Mouse (Mus musculus) hindbrain, postnatal 0 days (tissue): Measurements from ENCODE around the gene Uqcrq. TPM values are rescaled to one million over a fixed set of nuclear protein-coding genes. Genes with fewer than 3 reads are reported as not detected.
A peak's percentile ranks its signal among the peaks of the same experiment; 100 is the strongest.

Experiments
- ATAC-seq: fragments of 200-750 bp; cut with Nextera tagmentation; 2 replicates; pipeline ENCODE4 v1.8.0; 2017; ENCODE audit warnings: mild to moderate bottlenecking, moderate TSS enrichment, moderate library complexity
- DNase-seq: peaks from one replicate; pipeline ENCODE4 v3.0.0-alpha.2; 2015; ENCODE audit warnings: low spot score
- H3K27ac ChIP-seq: fragments of 300-500 bp; sonication (generic); 2 replicates; pipeline ENCODE4 v1.5.1; 2014; ENCODE audit warnings: mild to moderate bottlenecking
- H3K27me3 ChIP-seq: fragments of 300-500 bp; sonication (generic); 2 replicates; pipeline ENCODE4 v1.6.1; 2014; ENCODE audit warnings: low read length, mixed read lengths; ENCODE audit not compliant: insufficient read depth
- H3K36me3 ChIP-seq: fragments of 300-500 bp; sonication (generic); 2 replicates; pipeline ENCODE4 v1.6.1; 2014; ENCODE audit warnings: low read length, mixed read lengths; ENCODE audit not compliant: insufficient read depth
- H3K4me1 ChIP-seq: fragments of 300-500 bp; sonication (generic); 2 replicates; pipeline ENCODE4 v1.6.1; 2014; ENCODE audit warnings: antibody characterized with exemption, low read length, mixed read lengths; ENCODE audit not compliant: insufficient read depth
- H3K4me2 ChIP-seq: fragments of 300-500 bp; sonication (generic); 2 replicates; pipeline ENCODE4 v1.6.1; 2014; ENCODE audit warnings: low read depth, mild to moderate bottlenecking, low read length, moderate library complexity, mixed read lengths
- H3K4me3 ChIP-seq: fragments of 300-500 bp; sonication (generic); 2 replicates; pipeline ENCODE4 v1.5.1; 2014; ENCODE audit warnings: low read length
- H3K9ac ChIP-seq: fragments of 300-500 bp; sonication (generic); replicated peaks from 2 replicates; pipeline ENCODE4 v1.6.1; 2014; ENCODE audit warnings: mild to moderate bottlenecking, low read length, moderate library complexity, mixed read lengths
- H3K9me3 ChIP-seq: fragments of 300-500 bp; sonication (generic); 2 replicates; pipeline ENCODE4 v1.6.1; 2016; ENCODE audit warnings: low read length, mixed read lengths
- CTCF ChIP-seq: IDR thresholded peaks from 2 replicates; pipeline ENCODE4 v1.5.1; 2016; ENCODE audit warnings: antibody characterized with exemption, control low read depth, low read depth
- WGBS: fragments of 180-500 bp; shearing (Covaris S2); extraction: QIAGEN DNeasy Blood & Tissue Kit; methylation state at CpG from one replicate; pipeline ENCODE4 v1.1.7; 2014; 5-methylcytosine and 5-hydroxymethylcytosine counted together
- polyA plus RNA-seq: library from polyadenylated mRNA; unstranded; fragments of >200 nt; fragmentation: Nextera tagmentation; extraction: Ambion mirVana; gene quantifications from 2 replicates; pipeline ENCODE4 v1.2.1, GENCODE M21; 2015
- total RNA-seq: library from RNA; depleted of rRNA; stranded (reverse); fragments of >200 nt; gene quantifications from 2 replicates; pipeline ENCODE4 v1.2.3, GENCODE M21; 2014

The Uqcrq gene
- total and polyA plus RNA-seq, 2 experiments from 2014 or later = 20.4 to 1,041 TPM

GRCm38 (mm10) chr11:53460192-53460591, 29.6 kb upstream of the Uqcrq start:
- no peaks in the 10 kb centered on the region for H3K36me3 ChIP-seq
- TF ChIP-seq CTCF = no peak
- H3K4me2 ChIP-seq = no peak overlapping the region
- 80% methylated on average over 3 of the region's 3 CpGs for WGBS
- H3K4me3 ChIP-seq = no peak overlapping the region
- H3K9me3 ChIP-seq = no peaks in the 10 kb centered on the region
- H3K27ac ChIP-seq = no peak overlapping the region
- ATAC-seq (no peak), DNase-seq (no peak)
- no peaks in the 10 kb centered on the region for H3K4me1 ChIP-seq
- H3K9ac ChIP-seq = no peak overlapping the region
- H3K27me3 ChIP-seq = peaks cover 37% of the 10 kb centered on the region

- Histone ChIP-seq H3K27ac (no peak overlapping the region), H3K27me3 (peaks cover 27% of the 10 kb centered on the region; the same call in 1 of the 2 replicates), H3K9ac (no peak overlapping the region), H3K36me3 (no peaks in the 10 kb centered on the region), H3K4me1 (no peaks in the 10 kb centered on the region), H3K4me3 (no peak overlapping the region), H3K4me2 (no peak overlapping the region), H3K9me3 (no peaks in the 10 kb centered on the region)
- 58% methylated on average over 3 of the region's 3 CpGs for WGBS
- ATAC-seq = no peak
- no peak for TF ChIP-seq CTCF
- DNase-seq = no peak
Measured at GRCm38 (mm10) chr11:53458996-53459395, 28.4 kb upstream of the Uqcrq start.

- Histone ChIP-seq H3K9ac (peak overlapping the region; percentile 49), H3K27me3 (peaks cover 19% of the 10 kb centered on the region; the same call in 1 of the 2 replicates), H3K4me3 (peak overlapping the region; percentile 38), H3K4me1 (no peaks in the 10 kb centered on the region), H3K4me2 (peak overlapping the region; percentile 60), H3K27ac (no peak overlapping the region), H3K36me3 (no peaks in the 10 kb centered on the region), H3K9me3 (no peaks in the 10 kb centered on the region)
- WGBS = 8% methylated on average over 28 of the region's 29 CpGs
- no peak for TF ChIP-seq CTCF
- ATAC-seq (peak; percentile 48; the same call in 1 of the 2 replicates), DNase-seq (no peak)
Measured at GRCm38 (mm10) chr11:53457372-53457954, 26.8 kb upstream of the Uqcrq start.

- H3K4me1 ChIP-seq = no peaks in the 10 kb centered on the region
- H3K4me3 ChIP-seq = peak within 1 kb of the TSS; percentile 38
- no peaks in the 10 kb centered on the region for H3K36me3 ChIP-seq
- no peaks in the 10 kb centered on the region for H3K9me3 ChIP-seq
- ATAC-seq = peak; percentile 43; the same call in 1 of the 2 replicates
- H3K27ac ChIP-seq = no peak within 1 kb of the TSS
- peak within 1 kb of the TSS; percentile 49 for H3K9ac ChIP-seq
- TF ChIP-seq CTCF = peak; percentile 51
- H3K27me3 ChIP-seq = peaks cover 17% of the 10 kb centered on the region; the same call in 1 of the 2 replicates
- peak within 1 kb of the TSS; percentile 60 for H3K4me2 ChIP-seq
- WGBS = 3% methylated on average over 42 of the region's 42 CpGs
- peak; percentile 53 for DNase-seq
Measured at GRCm38 (mm10) chr11:53456474-53457371, 26.1 kb upstream of the Uqcrq start, which contains the start of the genes Gm10447 and Shroom1. Gene Gm10447, minus strand, starts transcription at chr11:53457110. Gene Shroom1, plus strand, starts transcription at chr11:53457205.

- no peaks in the 10 kb centered on the region for H3K4me1 ChIP-seq
- no peak for DNase-seq
- TF ChIP-seq CTCF = no peak
- H3K27ac ChIP-seq = no peak overlapping the region
- no peak overlapping the region for H3K9ac ChIP-seq
- ATAC-seq = no peak
- 82% methylated on average over 5 of the region's 5 CpGs for WGBS
- H3K4me2 ChIP-seq = no peak overlapping the region
- H3K36me3 ChIP-seq = no peaks in the 10 kb centered on the region
- H3K27me3 ChIP-seq = 0 out of 2 replicates have a peak, but pooled peaks cover under 1% of the 10 kb centered on the region
- no peak overlapping the region for H3K4me3 ChIP-seq
- no peaks in the 10 kb centered on the region for H3K9me3 ChIP-seq
Measured at GRCm38 (mm10) chr11:53453031-53453430, 22.4 kb upstream of the Uqcrq start.

GRCm38 (mm10) chr11:53452396-53452795, 21.8 kb upstream of the Uqcrq start:
- H3K36me3 ChIP-seq = no peaks in the 10 kb centered on the region
- no peak overlapping the region for H3K9ac ChIP-seq
- 92% methylated on average over 9 of the region's 9 CpGs for WGBS
- no peak overlapping the region for H3K27ac ChIP-seq
- no peak overlapping the region for H3K4me2 ChIP-seq
- DNase-seq (no peak), ATAC-seq (no peak)
- H3K27me3 ChIP-seq = no peaks in the 10 kb centered on the region
- H3K9me3 ChIP-seq = no peaks in the 10 kb centered on the region
- no peaks in the 10 kb centered on the region for H3K4me1 ChIP-seq
- no peak for TF ChIP-seq CTCF
- H3K4me3 ChIP-seq = no peak overlapping the region
